Mouse (Mus musculus) midbrain, embryonic 15.5 days (tissue): ENCODE measurements at regions not wholly inside any gene's neighbourhood (a gene's known extent, or its start where the extent isn't known, plus 50 kb on each side); places are given as distances from the start of the nearest gene placed in this dataset.

ENCODE experiments used
- ATAC-seq: fragments of 200-750 bp; cut with Nextera tagmentation; replicated peaks from 2 replicates; pipeline ENCODE4 v1.8.0; 2017; ENCODE audit warnings: moderate TSS enrichment
- H3K27ac ChIP-seq: fragments of 300-500 bp; sonication (generic); 2 replicates; pipeline ENCODE4 v1.5.1; 2015; ENCODE audit warnings: mild to moderate bottlenecking, inconsistent platforms
- H3K27me3 ChIP-seq: fragments of 300-500 bp; sonication (generic); replicated peaks from 2 replicates; pipeline ENCODE4 v1.6.1; 2015; ENCODE audit warnings: inconsistent platforms
- H3K36me3 ChIP-seq: fragments of 300-500 bp; sonication (generic); replicated peaks from 2 replicates; pipeline ENCODE4 v1.6.1; 2015; ENCODE audit warnings: inconsistent platforms
- H3K4me1 ChIP-seq: fragments of 300-500 bp; sonication (generic); 2 replicates; pipeline ENCODE4 v1.6.1; 2015; ENCODE audit warnings: inconsistent platforms
- H3K4me2 ChIP-seq: fragments of 300-500 bp; sonication (generic); 2 replicates; pipeline ENCODE4 v1.6.1; 2015; ENCODE audit warnings: inconsistent platforms, mild to moderate bottlenecking, moderate library complexity
- H3K4me3 ChIP-seq: fragments of 300-500 bp; sonication (generic); 2 replicates; pipeline ENCODE4 v1.5.1; 2015; ENCODE audit warnings: mild to moderate bottlenecking, inconsistent platforms
- H3K9ac ChIP-seq: fragments of 300-500 bp; sonication (generic); 2 replicates; pipeline ENCODE4 v1.6.1; 2015; ENCODE audit warnings: mild to moderate bottlenecking, inconsistent platforms
- H3K9me3 ChIP-seq: fragments of 300-500 bp; sonication (generic); 2 replicates; pipeline ENCODE4 v1.6.1; 2016; ENCODE audit warnings: inconsistent platforms
- WGBS: fragments of 180-500 bp; shearing (Covaris S2); methylation state at CpG from one replicate; pipeline ENCODE4 v1.1.7; 2015; ENCODE audit warnings: mixed read lengths; 5-methylcytosine and 5-hydroxymethylcytosine counted together

- whole genome bisulfite sequencing = 67% methylated on average over 6 of the region's 6 CpGs
- ATAC-seq = no peak
Observed at GRCm38 (mm10) chr3:148032532-148032931, 957.8 kb downstream of the Adgrl2 start.

DNA sequence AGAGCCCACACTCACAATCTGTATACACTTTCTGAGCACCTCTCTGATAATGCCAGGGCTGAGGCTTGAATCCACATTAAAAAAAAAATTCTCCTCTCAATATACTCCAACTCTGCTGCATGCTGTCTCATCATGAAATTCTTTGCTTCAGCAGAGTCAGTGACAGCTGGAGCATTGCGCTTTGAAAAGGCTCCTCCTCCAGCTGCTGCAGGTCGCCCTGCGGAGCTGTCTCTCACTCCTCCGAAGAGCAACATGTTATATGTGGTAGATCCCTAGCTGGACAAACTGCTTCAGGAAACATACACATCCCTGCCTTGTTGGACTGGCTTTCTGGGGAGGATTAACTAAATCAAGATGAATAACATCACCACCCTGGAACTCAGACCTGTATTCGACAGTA lies 984.5 kb downstream of the Adgrl2 start:
- no peak for ATAC-seq
- Histone ChIP-seq H3K4me3 (no peak overlapping the region), H3K27ac (no peak overlapping the region), H3K9me3 (no peaks in the 10 kb centered on the region), H3K4me2 (no peak overlapping the region), H3K27me3 (no peaks in the 10 kb centered on the region), H3K36me3 (no peaks in the 10 kb centered on the region), H3K4me1 (no peaks in the 10 kb centered on the region), H3K9ac (no peak overlapping the region)
- WGBS = 56% methylated on average over 5 of the region's 5 CpGs

More at GRCm38 (mm10) chr3:148032532-148032931, 957.8 kb downstream of the Adgrl2 start:
- no peak overlapping the region for H3K4me3 ChIP-seq
- H3K4me2 ChIP-seq = no peak overlapping the region
- 0 out of 2 replicates have a peak overlapping the region, but pooled peaks have one; percentile 29 for H3K27ac ChIP-seq
- no peaks in the 10 kb centered on the region for H3K36me3 ChIP-seq
- H3K9me3 ChIP-seq = no peaks in the 10 kb centered on the region
- H3K27me3 ChIP-seq = no peaks in the 10 kb centered on the region
- no peak overlapping the region for H3K9ac ChIP-seq
- H3K4me1 ChIP-seq = peaks cover 10% of the 10 kb centered on the region; the same call in 1 of the 2 replicates

DNA sequence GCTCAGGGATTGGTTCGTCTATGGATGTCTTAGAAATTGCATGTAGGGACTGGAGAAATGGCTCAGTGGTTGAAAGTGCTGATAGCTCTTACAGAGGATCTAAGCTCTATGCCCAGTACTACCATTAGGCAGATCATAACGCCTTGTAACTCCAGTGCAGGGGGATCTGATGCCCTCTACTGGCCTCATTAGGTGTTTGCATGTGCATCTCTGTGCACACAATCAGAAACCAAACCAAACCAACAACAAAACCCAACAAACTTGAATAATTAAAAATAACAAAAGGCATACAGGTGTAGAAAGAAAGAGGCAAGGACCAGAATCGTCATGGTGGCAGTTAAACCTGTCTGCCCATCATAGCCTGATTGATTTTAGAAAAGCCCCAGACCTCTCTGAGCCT lies 986.3 kb downstream of the Adgrl2 start:
- Histone ChIP-seq H3K9ac (no peak overlapping the region), H3K36me3 (no peaks in the 10 kb centered on the region), H3K27ac (no peak overlapping the region), H3K27me3 (no peaks in the 10 kb centered on the region), H3K4me3 (no peak overlapping the region), H3K9me3 (no peaks in the 10 kb centered on the region), H3K4me2 (no peak overlapping the region), H3K4me1 (no peaks in the 10 kb centered on the region)
- no peak for ATAC-seq
- WGBS = 63% methylated on average over 3 of the region's 3 CpGs

DNA sequence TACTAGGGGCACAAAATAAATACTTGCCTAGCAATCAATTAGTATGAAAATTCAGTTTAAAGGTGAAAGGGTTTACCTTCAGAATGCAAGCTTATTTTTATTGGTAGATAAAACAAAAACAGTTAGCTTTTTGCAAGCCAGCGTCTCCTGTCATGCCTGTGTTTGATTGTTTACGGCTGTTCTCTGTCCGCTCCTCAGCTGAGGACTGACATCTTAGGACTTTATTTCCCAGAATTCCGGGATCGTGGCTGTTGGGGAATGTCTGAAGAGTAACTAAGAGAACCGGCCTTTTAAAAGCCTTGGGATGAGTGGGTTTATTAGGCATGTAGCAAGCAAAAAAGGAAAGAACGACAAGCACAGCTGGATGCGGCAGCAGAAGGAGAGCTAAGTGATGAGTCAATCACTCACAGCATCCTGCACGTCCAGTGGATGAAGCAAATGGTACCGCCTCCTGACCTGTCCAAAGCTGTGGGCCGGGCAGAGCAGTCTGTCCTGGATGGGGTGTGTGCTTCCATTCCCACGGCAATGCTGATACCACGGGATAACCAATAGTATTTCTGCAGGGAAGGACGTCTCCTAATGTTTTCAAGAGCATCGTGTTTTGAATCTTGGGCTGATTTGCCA lies 990.9 kb downstream of the Adgrl2 start:
- WGBS = 62% methylated on average over 15 of the region's 15 CpGs
- H3K27ac ChIP-seq = no peak overlapping the region
- ATAC-seq = no peak
- no peak overlapping the region for H3K9ac ChIP-seq
- H3K9me3 ChIP-seq = no peaks in the 10 kb centered on the region
- no peak overlapping the region for H3K4me3 ChIP-seq
- H3K27me3 ChIP-seq = no peaks in the 10 kb centered on the region
- H3K4me2 ChIP-seq = no peak overlapping the region
- H3K4me1 ChIP-seq = no peaks in the 10 kb centered on the region
- no peaks in the 10 kb centered on the region for H3K36me3 ChIP-seq

DNA sequence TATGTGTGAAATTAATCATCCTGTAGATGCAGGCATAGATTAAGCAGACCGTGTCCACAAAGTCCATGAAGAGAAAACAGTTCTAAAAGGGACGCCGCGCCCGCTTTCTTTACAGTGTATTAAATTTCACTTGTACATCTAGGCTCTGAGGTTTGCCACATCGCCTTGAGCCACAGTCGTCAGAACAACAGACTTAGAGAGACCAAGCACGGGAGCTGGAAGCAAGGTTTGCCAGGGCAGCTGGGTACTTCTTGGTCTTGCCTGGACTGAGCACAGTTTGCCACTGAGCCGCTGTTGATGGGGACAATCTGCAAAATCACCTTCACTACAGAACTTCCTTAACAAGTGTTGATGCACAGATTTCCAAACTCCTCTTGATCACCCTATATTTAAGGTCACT lies 998.6 kb downstream of the Adgrl2 start:
- Histone ChIP-seq H3K4me2 (no peak overlapping the region), H3K9ac (no peak overlapping the region), H3K9me3 (no peaks in the 10 kb centered on the region), H3K27ac (no peak overlapping the region), H3K36me3 (no peaks in the 10 kb centered on the region), H3K4me1 (peaks cover 9% of the 10 kb centered on the region; the same call in 1 of the 2 replicates), H3K4me3 (no peak overlapping the region), H3K27me3 (no peaks in the 10 kb centered on the region)
- 74% methylated on average over 9 of the region's 9 CpGs for WGBS
- no peak for ATAC-seq

DNA sequence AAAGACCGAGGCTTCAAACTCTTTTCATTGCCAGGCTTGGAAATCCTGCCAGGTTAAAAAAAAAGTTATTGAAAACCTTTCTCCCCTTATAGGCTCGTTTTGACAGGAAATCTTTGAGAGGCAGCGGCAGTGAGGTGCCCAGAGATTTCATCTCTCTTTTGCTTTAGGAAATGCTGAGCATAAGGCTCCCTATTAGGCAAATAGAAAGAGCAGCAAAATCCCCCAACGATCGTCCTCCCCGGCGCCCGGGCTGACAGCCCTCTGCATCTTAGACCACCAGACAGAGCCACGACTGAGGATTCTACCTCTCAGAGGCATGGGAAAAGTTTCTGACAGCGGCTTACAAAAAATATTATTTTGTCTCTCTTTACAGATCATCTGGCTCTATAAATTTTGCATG lies 999.5 kb downstream of the Adgrl2 start:
- 17% methylated on average over 10 of the region's 10 CpGs for WGBS
- H3K4me3 ChIP-seq = peak overlapping the region; percentile 18
- no peaks in the 10 kb centered on the region for H3K36me3 ChIP-seq
- ATAC-seq = no peak
- peak overlapping the region; percentile 4; the same call in 1 of the 2 replicates for H3K9ac ChIP-seq
- no peaks in the 10 kb centered on the region for H3K9me3 ChIP-seq
- peak overlapping the region; percentile 43 for H3K4me2 ChIP-seq
- H3K4me1 ChIP-seq = peaks cover 9% of the 10 kb centered on the region; the same call in 1 of the 2 replicates
- H3K27ac ChIP-seq = 0 out of 2 replicates have a peak overlapping the region, but pooled peaks have one; percentile 7
- H3K27me3 ChIP-seq = no peaks in the 10 kb centered on the region

DNA sequence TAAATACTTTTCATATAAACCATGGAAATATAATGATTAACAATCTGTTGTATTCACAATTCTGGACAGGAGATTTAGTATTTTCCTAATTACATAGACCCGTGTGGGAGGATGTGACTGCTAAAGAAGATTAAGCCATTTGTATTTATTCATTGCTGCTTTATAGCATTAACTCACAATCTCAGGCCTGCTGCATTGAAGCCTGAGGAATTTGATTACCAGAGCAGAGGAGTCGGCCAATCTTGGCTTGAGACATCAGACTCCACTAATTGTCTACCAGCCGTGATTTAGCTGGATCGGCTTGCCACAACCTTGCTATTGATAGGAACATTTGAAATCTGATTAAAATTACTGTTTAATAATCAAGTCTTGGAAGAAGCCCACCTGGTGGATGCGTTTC lies 1007.5 kb downstream of the Adgrl2 start:
- Histone ChIP-seq H3K27ac (no peak overlapping the region), H3K4me2 (no peak overlapping the region), H3K27me3 (no peaks in the 10 kb centered on the region), H3K9ac (no peak overlapping the region), H3K9me3 (no peaks in the 10 kb centered on the region), H3K4me3 (no peak overlapping the region), H3K36me3 (no peaks in the 10 kb centered on the region), H3K4me1 (peaks cover 3% of the 10 kb centered on the region; the same call in 1 of the 2 replicates)
- no peak for ATAC-seq
- 42% methylated on average over 5 of the region's 5 CpGs for WGBS

DNA sequence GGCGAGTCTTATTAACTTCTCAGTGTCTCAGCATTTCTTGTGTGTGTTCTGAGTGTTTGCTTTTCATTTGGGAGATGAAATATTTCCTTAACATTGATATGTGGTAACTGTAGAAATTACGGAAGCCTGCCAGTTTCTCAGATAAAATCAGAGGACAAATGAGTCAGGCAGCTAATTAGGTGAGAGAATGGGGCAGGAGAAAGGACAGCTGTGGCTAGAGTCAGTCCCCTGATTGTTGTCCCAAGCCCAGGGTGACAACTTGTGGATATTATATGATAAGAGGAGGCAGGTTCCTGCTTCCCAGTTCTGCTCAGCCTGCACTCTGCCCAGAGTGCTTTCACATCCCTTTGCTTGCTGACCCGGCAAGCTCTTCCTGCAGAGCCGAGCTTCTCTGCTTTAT lies 1008.7 kb downstream of the Adgrl2 start:
- Histone ChIP-seq H3K36me3 (no peaks in the 10 kb centered on the region), H3K4me2 (no peak overlapping the region), H3K9ac (no peak overlapping the region), H3K4me1 (peaks cover 3% of the 10 kb centered on the region; the same call in 1 of the 2 replicates), H3K27me3 (no peaks in the 10 kb centered on the region), H3K4me3 (no peak overlapping the region), H3K27ac (no peak overlapping the region), H3K9me3 (no peaks in the 10 kb centered on the region)
- ATAC-seq = no peak
- WGBS = 47% methylated on average over 4 of the region's 4 CpGs

DNA sequence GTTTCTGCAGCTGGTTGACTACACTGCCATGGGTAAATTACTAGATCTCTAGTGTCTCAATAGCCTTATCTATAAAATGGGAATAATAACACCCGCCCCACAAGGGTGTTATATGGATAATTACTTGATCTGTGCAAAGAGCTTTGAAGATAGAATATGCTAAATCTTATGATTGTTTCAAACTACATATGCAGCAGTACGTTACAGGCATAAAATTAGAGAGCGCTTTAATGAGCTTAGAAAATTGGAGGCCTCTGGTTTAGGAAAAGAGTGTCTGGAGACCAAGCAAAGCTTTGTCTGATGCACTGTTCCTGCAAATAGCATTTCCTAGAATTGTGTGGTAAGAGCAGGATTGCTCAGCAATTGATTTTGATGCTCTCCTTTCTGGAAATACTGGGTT lies 1013.8 kb downstream of the Adgrl2 start:
- ATAC-seq = 0 out of 2 replicates have a peak, but pooled peaks have one; percentile 11
- Histone ChIP-seq H3K27me3 (no peaks in the 10 kb centered on the region), H3K9me3 (no peaks in the 10 kb centered on the region), H3K27ac (no peak overlapping the region), H3K36me3 (no peaks in the 10 kb centered on the region), H3K9ac (no peak overlapping the region), H3K4me3 (no peak overlapping the region), H3K4me2 (no peak overlapping the region), H3K4me1 (peaks cover 4% of the 10 kb centered on the region)
- WGBS = 69% methylated on average over 3 of the region's 3 CpGs

- H3K4me2 ChIP-seq = no peak overlapping the region
- ATAC-seq = peak; percentile 37
- H3K27ac ChIP-seq = no peak overlapping the region
- H3K27me3 ChIP-seq = no peaks in the 10 kb centered on the region
- H3K9me3 ChIP-seq = no peaks in the 10 kb centered on the region
- no peak overlapping the region for H3K4me3 ChIP-seq
- H3K9ac ChIP-seq = no peak overlapping the region
- H3K36me3 ChIP-seq = no peaks in the 10 kb centered on the region
- WGBS = 57% methylated on average over 6 of the region's 6 CpGs
- peaks cover 3% of the 10 kb centered on the region; the same call in 1 of the 2 replicates for H3K4me1 ChIP-seq
Observed at GRCm38 (mm10) chr3:147976069-147976468, 1014.3 kb downstream of the Adgrl2 start.

DNA sequence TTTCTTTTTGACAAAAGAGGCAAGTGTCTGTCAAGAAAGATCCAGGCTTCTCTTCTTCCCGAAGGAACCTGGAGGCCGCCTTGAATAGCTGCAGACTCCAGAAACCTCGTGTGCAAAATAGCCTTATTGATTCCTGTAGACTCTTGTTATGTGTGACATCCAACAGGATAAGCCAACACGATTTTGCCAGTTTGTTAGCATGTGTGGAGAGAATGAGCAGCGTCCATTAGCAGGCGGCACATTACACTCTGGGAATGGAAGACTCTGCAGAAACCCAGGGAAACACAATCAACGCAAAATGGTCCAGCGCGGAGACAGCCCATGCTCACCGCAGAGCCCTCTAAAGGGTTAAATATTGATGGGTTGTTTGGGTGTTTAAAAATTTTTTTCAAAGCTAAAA lies 1014.9 kb downstream of the Adgrl2 start:
- Histone ChIP-seq H3K4me2 (no peak overlapping the region), H3K9me3 (no peaks in the 10 kb centered on the region), H3K36me3 (no peaks in the 10 kb centered on the region), H3K4me1 (peaks cover 3% of the 10 kb centered on the region; the same call in 1 of the 2 replicates), H3K27me3 (no peaks in the 10 kb centered on the region), H3K4me3 (no peak overlapping the region), H3K27ac (0 out of 2 replicates have a peak overlapping the region, but pooled peaks have one; percentile 17), H3K9ac (no peak overlapping the region)
- WGBS = 53% methylated on average over 10 of the region's 10 CpGs
- no peak for ATAC-seq

- ATAC-seq = no peak
- no peaks in the 10 kb centered on the region for H3K27me3 ChIP-seq
- no peak overlapping the region for H3K9ac ChIP-seq
- H3K9me3 ChIP-seq = no peaks in the 10 kb centered on the region
- H3K4me1 ChIP-seq = peaks cover 3% of the 10 kb centered on the region; the same call in 1 of the 2 replicates
- no peak overlapping the region for H3K27ac ChIP-seq
- 33% methylated on average over 8 of the region's 8 CpGs for WGBS
- H3K36me3 ChIP-seq = no peaks in the 10 kb centered on the region
- H3K4me3 ChIP-seq = no peak overlapping the region
- no peak overlapping the region for H3K4me2 ChIP-seq
Observed at GRCm38 (mm10) chr3:147974515-147974914, 1015.8 kb downstream of the Adgrl2 start.

- Histone ChIP-seq H3K4me2 (peak overlapping the region; percentile 19; the same call in 1 of the 2 replicates), H3K27me3 (no peaks in the 10 kb centered on the region), H3K4me3 (no peak overlapping the region), H3K27ac (no peak overlapping the region), H3K36me3 (no peaks in the 10 kb centered on the region), H3K9me3 (no peaks in the 10 kb centered on the region), H3K9ac (no peak overlapping the region), H3K4me1 (peaks cover 32% of the 10 kb centered on the region)
- WGBS = 34% methylated on average over 11 of the region's 11 CpGs
- ATAC-seq = peak; percentile 49
Observed at GRCm38 (mm10) chr3:147968271-147968670, 1022.1 kb downstream of the Adgrl2 start.
